Mouse (Mus musculus) liver, postnatal 0 days (tissue): Measurements from ENCODE around the gene Stk24.

ENCODE experiments used
- CTCF ChIP-seq: sonication (generic); IDR thresholded peaks from 2 replicates; pipeline ENCODE4 v1.5.1; 2016; ENCODE audit warnings: antibody characterized with exemption, low read depth
- EP300 ChIP-seq: IDR thresholded peaks from 2 replicates; pipeline ENCODE4 v1.6.1; 2016; ENCODE audit warnings: antibody characterized with exemption, low read depth, mild to moderate bottlenecking

DNA sequence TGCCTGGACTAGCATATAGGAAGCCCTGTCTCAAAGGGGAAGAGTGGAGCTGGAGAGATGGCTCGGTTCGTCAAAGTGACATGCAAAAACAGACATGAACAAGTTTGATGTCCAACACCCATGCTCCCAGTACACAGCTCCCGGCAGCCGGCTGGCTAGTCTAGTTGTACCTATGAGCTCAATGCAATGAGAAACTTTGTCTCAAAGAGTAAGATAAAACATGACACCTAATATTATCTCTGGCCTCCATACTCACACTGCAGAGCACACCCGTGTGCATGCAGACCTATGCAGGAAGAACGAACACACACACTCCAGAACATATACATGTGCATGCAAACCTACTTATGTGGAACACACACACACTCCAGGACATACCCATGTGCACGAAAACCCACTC lies 15.5 kb downstream of the Stk24 start:
- no peak for TF ChIP-seq CTCF
- peak; percentile 34; the same call in 1 of the 2 replicates for TF ChIP-seq EP300
